Mouse (Mus musculus) small intestine, adult 2 months (tissue): ENCODE data around the gene Sdccag8. TPM values are rescaled to one million over a fixed set of nuclear protein-coding genes. Genes with fewer than 3 reads are reported as not detected.
"Not testable (repeated sequence)": the region's sequence is repeated elsewhere in the genome, so short reads cannot be mapped to it uniquely, and the experiment has no call there.

ENCODE experiments used
- H3K27ac ChIP-seq: fragments of 200-500 bp; 2 replicates; pipeline ENCODE4 v1.5.1; 2012; ENCODE audit warnings: low read depth, low read length, control low read depth, inconsistent platforms; ENCODE audit not compliant: insufficient read depth
- H3K27me3 ChIP-seq: fragments of 200-500 bp; 2 replicates; pipeline ENCODE4 v1.6.1; 2012; ENCODE audit warnings: mild to moderate bottlenecking, moderate library complexity, low read length, inconsistent platforms; ENCODE audit not compliant: control insufficient read depth, insufficient read depth
- H3K36me3 ChIP-seq: fragments of 200-500 bp; 2 replicates; pipeline ENCODE4 v1.6.1; 2012; ENCODE audit warnings: mild to moderate bottlenecking, low read length, control low read depth, inconsistent platforms; ENCODE audit not compliant: control insufficient read depth, insufficient read depth
- H3K4me1 ChIP-seq: fragments of 200-500 bp; 2 replicates; pipeline ENCODE4 v1.6.1; 2012; ENCODE audit warnings: low read length, inconsistent platforms, mixed read lengths; ENCODE audit not compliant: control insufficient read depth, insufficient read depth, insufficient read length
- H3K4me3 ChIP-seq: fragments of 200-500 bp; 2 replicates; pipeline ENCODE4 v1.5.1; 2012; ENCODE audit warnings: low read depth, mild to moderate bottlenecking, control low read depth, inconsistent platforms, low read length, moderate library complexity
- CTCF ChIP-seq: fragments of 200-500 bp; IDR thresholded peaks from 2 replicates; pipeline ENCODE4 v1.5.1; 2012; ENCODE audit warnings: low read depth, mild to moderate bottlenecking, control low read depth, inconsistent platforms, low read length, moderate library complexity, mixed read lengths; ENCODE audit not compliant: insufficient replicate concordance, insufficient read length; ENCODE audit errors: extremely low read depth
- POLR2A ChIP-seq: fragments of 200-500 bp; IDR thresholded peaks from 2 replicates; pipeline ENCODE4 v1.6.1; 2012; ENCODE audit warnings: low read depth, mild to moderate bottlenecking, control low read depth, inconsistent platforms, low read length, moderate library complexity
- WGBS: fragments of 180-500 bp; shearing (Covaris S2); methylation state at CpG from one replicate; pipeline ENCODE4 v1.1.7; 2018; 5-methylcytosine and 5-hydroxymethylcytosine counted together
- polyA plus RNA-seq: library from polyadenylated mRNA; depleted of rRNA; stranded (reverse); fragments of >200 nt; gene quantifications from 2 replicates; pipeline ENCODE4 v1.2.3, GENCODE M21; 2012

The Sdccag8 gene
- polyA plus RNA-seq, 1 experiment = 5.1 TPM

DNA sequence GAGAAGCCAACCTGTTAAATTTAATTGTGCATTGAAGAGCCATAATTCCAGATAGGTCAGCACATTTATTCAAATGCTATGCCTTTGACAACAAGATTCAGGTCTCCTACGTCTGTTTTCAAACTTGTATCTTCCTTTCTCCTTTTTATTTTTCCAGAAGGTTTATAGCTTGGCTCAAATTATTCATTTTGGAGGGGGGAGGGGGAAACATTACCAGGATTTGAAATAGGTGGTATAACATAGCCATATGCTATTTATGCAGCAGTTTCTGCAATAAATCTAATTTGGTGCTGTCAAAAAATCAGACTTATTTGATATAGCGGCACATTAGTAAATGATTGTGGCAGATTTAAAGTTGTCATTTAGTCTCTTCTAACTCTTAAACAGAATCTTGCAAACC, 116.1 kb downstream of the Sdccag8 start:
- Histone ChIP-seq H3K27me3 (no peaks in the 10 kb centered on the region), H3K27ac (no peak overlapping the region), H3K4me1 (0 out of 2 replicates have a peak, but pooled peaks cover 1% of the 10 kb centered on the region), H3K4me3 (no peak overlapping the region), H3K36me3 (no peaks in the 10 kb centered on the region)
- TF ChIP-seq POLR2A (no peak), CTCF (no peak)
- 95% methylated on average over 2 of the region's 2 CpGs for WGBS

DNA sequence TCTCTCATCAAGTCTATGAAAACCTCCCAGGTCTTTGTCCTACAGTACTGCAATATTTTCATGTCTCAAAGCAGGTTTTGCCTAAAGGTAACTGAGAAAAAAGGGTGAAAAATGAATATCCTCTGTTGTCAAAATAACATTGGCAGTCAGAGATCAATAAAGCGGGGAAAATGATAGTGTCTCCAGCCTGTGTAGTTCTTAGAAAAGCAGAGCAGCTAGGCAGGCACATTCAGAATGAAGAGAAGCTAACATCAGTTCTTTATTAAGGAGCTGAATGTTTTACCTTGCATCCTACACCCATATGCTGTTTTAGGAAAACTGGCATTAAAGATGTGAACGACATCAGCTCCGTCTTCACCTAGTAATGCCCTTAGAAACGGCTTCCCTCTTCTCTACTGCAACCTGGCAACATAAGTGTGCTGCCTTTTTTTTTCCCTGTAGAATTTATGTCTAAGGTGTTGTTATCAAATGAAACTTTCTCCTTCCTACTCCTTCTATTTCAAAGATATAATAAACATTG, 116.6 kb downstream of the Sdccag8 start:
- H3K4me3 ChIP-seq = no peak overlapping the region
- H3K4me1 ChIP-seq = 0 out of 2 replicates have a peak, but pooled peaks cover under 1% of the 10 kb centered on the region
- no peaks in the 10 kb centered on the region for H3K27me3 ChIP-seq
- H3K27ac ChIP-seq = no peak overlapping the region
- no peaks in the 10 kb centered on the region for H3K36me3 ChIP-seq
- TF ChIP-seq POLR2A (no peak), CTCF (no peak)
- 83% methylated on average over 4 of the region's 4 CpGs for WGBS

DNA sequence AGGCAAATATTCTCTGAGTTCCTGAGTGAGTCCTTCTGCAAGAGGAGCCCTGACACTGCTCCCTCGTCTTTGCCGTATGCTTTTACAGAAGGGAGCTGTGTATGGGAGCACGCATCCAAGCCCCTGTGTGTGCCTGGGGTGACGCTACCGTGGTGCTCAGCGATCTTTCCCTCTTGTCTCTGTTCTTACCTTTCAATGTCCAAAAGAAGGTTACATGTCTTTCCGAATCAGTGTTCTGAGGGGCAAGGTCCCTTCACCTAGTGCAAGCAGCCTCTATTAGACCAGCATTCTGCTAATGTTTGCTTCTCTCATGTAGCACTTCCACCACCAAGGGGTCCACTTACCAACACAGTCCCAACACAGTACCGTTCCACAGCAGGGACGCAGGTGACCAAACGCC, 117.1 kb downstream of the Sdccag8 start:
- TF ChIP-seq POLR2A (no peak), CTCF (no peak)
- 92% methylated on average over 10 of the region's 10 CpGs for WGBS

DNA sequence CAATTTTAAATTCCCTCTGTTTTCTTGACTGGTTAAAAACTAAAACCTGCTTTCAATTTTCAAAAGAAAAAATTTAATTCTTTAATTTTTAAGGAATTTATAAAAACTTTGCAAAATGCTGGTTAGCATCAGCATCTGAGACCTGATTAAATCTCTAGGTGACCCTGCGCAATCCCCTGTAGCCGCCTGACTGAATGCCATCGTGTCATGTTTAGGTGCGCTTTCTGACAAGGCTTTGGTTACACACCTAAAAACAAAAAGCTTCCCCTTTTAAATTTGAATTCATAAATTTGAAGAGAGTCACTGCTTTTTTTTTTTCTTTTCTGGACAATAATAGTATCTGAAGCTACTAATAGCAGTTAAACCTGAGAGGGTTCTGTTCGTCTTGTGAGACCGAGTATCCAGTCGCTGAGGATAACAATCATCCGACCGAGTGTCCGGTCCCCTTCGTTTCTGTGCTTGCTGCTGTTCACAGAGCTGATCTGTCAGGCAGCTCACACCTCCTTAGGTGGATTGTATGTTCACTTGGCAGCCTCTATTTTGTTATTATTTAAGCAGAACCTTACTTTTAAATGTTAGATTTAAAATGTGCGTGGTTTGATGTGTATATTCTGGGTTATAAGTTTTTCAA, 118.0 kb downstream of the Sdccag8 start:
- H3K27me3 ChIP-seq = no peaks in the 10 kb centered on the region
- no peak overlapping the region for H3K27ac ChIP-seq
- WGBS = 92% methylated on average over 12 of the region's 12 CpGs
- no peaks in the 10 kb centered on the region for H3K4me1 ChIP-seq
- H3K36me3 ChIP-seq = no peaks in the 10 kb centered on the region
- TF ChIP-seq POLR2A (no peak), CTCF (no peak)
- no peak overlapping the region for H3K4me3 ChIP-seq

More for the DNA sequence above, 117.1 kb downstream of the Sdccag8 start:
- H3K27me3 ChIP-seq = no peaks in the 10 kb centered on the region
- no peaks in the 10 kb centered on the region for H3K4me1 ChIP-seq
- H3K36me3 ChIP-seq = no peaks in the 10 kb centered on the region
- H3K27ac ChIP-seq = no peak overlapping the region
- H3K4me3 ChIP-seq = no peak overlapping the region

DNA sequence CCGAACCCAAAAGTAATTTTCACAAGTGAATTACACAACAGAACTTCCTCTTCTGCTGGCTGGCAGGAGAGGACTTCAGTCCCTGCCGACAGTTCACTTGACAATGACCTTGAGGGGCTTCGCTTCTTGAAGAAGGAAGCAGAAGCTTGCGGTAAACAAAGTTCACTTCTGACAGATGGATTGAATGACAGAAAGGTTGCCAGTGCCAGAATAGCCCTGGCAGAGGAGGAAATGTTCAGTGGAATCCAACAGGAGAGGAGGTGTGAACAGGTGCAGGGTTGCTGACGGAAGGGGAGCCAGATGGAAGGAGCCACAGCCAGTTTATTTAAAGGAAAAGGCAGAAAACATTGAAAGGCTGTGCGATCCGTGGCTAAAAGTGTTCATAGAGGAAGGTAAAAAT, 118.9 kb downstream of the Sdccag8 start:
- Histone ChIP-seq H3K27ac (no peak overlapping the region), H3K36me3 (no peaks in the 10 kb centered on the region), H3K4me1 (no peaks in the 10 kb centered on the region), H3K4me3 (no peak overlapping the region), H3K27me3 (no peaks in the 10 kb centered on the region)
- TF ChIP-seq POLR2A (no peak), CTCF (no peak)
- 36% methylated on average over 7 of the region's 7 CpGs for WGBS

DNA sequence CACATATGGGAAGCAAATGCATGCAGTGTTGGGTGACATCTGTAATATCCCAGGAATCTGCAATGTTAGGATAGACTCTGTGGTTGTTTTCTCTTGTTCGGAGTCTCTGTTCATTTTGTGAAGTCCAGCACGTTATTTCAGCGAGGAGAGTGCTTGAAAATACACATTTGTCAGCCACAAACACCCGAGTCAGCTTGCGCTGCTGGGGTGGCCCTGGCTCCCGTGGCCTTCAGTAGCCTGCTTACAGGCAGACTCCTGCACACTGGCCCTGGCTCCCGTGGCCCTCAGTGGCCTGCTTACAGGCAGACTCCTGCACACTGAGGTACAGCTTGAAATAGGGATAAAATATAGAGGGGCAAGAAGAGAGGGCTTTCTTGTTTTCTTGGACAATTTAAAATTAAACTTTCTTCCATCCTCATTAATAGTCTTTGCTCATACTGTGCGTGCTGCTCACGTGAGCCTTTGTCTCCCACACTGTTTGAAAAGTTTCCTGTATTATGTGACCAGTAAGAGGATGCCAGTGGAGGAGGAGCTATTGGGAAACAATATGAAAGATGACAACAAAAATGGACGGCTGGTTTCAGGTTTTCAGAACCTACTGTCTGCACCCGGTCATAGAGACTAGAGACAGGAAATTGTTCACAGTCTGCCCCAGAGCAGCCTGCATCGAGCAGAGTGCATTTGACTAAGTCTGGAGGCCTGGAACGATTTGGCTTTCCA, 119.7 kb downstream of the Sdccag8 start:
- 77% methylated on average over 13 of the region's 13 CpGs for WGBS

DNA sequence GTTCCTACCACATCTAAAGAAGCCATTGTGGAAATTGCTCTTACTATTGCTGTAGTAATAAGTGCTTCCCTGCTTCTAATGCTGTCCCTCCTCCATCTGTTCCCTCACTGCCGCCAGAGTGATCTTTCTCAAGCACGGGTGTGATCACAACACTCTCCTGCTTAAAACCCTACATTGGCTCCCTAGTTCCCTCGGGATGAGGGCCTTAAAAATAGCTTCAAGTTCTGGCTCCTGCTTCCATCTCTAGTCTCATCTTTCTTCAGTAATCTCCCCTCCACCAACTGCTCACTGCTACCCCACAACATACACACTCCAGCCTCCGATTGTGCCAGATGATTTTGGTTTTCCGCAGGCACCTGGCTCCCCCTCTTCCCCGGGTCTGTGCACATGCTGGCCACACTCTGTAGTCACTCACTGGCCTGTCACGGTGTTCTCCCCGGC, 125.5 kb downstream of the Sdccag8 start:
- H3K4me1 ChIP-seq = no peaks in the 10 kb centered on the region
- H3K36me3 ChIP-seq = no peaks in the 10 kb centered on the region
- H3K4me3 ChIP-seq = no peak overlapping the region
- WGBS = 78% methylated on average over 8 of the region's 8 CpGs
- TF ChIP-seq POLR2A = no peak
- no peak for TF ChIP-seq CTCF
- no peaks in the 10 kb centered on the region for H3K27me3 ChIP-seq
- H3K27ac ChIP-seq = no peak overlapping the region

More for the DNA sequence above, 119.7 kb downstream of the Sdccag8 start:
- no peak overlapping the region for H3K4me3 ChIP-seq
- no peaks in the 10 kb centered on the region for H3K27me3 ChIP-seq
- H3K4me1 ChIP-seq = no peaks in the 10 kb centered on the region
- no peaks in the 10 kb centered on the region for H3K36me3 ChIP-seq
- H3K27ac ChIP-seq = no peak overlapping the region
- TF ChIP-seq CTCF = no peak
- TF ChIP-seq POLR2A = no peak

DNA sequence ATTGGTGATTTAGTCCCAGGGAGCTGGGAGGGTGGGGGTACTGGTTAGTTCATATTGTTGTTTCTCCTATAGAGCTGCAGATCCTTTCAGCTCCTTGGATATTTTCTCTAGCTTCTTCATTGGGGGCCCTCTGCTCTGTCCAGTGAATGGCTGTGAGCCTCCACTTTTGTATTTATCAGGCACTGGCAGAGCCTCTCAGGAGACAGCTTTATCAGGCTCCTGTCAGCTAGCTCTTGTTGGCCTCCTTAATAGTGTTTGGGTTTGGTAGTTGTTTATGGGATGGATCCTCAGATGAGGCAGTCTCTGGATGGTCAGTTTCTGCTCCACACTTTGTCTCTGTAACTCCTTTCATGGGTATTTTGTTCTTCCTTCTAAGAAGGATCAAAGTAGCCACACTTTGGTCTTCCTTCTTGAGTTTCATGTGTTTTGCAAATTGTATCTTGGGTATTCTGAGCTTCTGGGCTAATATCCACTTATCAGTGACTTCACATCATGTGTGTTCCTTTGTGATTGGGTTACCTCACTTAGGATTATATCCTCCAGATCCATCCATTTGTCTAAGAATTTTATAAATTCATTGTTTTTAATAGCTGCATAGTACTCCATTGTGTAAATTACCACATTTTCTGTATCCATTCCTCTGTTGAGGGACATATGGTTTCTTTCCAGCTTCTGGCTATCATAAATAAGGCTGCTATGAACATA, 127.0 kb downstream of the Sdccag8 start:
- not testable (repeated sequence) for H3K27me3 ChIP-seq, H3K36me3 ChIP-seq, H3K27ac ChIP-seq, H3K4me1 ChIP-seq, H3K4me3 ChIP-seq
